Mouse (Mus musculus) large intestine, adult 2 months (tissue): ENCODE measurements around the gene Jak2. TPM values are rescaled to one million over a fixed set of nuclear protein-coding genes. Genes with fewer than 3 reads are reported as not detected.

Source experiments
- DNase-seq: peaks from one replicate; pipeline ENCODE4 v3.0.0-alpha.2; 2012; ENCODE audit warnings: low read depth, low spot score
- WGBS: fragments of 180-500 bp; shearing (Covaris S2); methylation state at CpG from one replicate; pipeline ENCODE4 v1.1.7; 2018; 5-methylcytosine and 5-hydroxymethylcytosine counted together
- polyA plus RNA-seq: library from polyadenylated mRNA; depleted of rRNA; stranded (reverse); fragments of >200 nt; gene quantifications from 2 replicates; pipeline ENCODE4 v1.2.3, GENCODE M21; 2012; rRNA removed

Gene Jak2
- polyA plus RNA-seq, 1 experiment: 8.5 TPM

- DNase-seq: no peak
- WGBS: 5% methylated on average over 20 of the region's 20 CpGs
These were observed 103.6 kb downstream of the Jak2 start for GRCm38 (mm10) chr19:29354895-29355877.

DNA sequence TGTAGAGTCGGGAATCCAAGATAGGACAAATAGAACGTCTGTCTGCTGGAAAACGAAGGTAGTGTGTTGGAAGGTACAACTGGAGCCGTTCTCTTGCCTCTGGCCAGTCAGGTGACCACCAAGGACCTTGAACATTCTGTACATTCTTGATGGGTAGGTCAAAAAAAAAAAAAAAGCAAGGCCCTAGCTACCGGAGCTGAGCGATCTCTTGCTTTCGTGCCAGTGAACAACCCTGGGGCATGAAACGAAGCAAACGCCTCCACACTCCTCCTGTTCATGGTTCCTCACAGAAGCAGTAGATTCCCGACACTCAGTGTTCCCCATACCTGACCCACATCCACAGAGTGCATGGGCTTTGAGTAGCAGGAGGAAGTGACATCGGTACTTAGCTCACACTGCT lies 104.7 kb downstream of the Jak2 start:
- WGBS: 90% methylated on average over 11 of the region's 11 CpGs
- no peak for DNase-seq

DNA sequence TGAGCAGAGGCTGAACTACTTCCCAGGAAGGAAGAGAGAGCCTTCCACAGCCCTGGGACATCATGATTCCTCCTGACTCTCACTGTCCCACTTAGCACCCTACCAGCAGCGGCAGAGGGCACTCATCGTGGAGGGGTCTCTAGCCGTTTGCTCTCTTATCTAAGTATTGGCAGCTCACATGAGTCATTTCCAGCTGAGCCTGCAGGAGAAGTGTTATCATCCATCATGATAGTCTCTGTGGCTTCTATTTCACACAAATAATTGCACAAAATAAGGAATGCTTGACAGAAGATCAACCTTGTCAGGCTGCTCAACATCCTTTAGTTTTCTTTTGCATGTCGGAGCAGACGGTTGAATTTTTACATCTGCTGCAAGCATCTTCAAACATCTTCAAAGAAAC lies 108.6 kb downstream of the Jak2 start:
- 50% methylated on average over 5 of the region's 5 CpGs for WGBS
- no peak for DNase-seq

GRCm38 (mm10) chr19:29361468-29362130 lies 110.0 kb downstream of the Jak2 start:
- peak; percentile 89 for DNase-seq
- WGBS: 1% methylated on average over 33 of the region's 33 CpGs

DNA sequence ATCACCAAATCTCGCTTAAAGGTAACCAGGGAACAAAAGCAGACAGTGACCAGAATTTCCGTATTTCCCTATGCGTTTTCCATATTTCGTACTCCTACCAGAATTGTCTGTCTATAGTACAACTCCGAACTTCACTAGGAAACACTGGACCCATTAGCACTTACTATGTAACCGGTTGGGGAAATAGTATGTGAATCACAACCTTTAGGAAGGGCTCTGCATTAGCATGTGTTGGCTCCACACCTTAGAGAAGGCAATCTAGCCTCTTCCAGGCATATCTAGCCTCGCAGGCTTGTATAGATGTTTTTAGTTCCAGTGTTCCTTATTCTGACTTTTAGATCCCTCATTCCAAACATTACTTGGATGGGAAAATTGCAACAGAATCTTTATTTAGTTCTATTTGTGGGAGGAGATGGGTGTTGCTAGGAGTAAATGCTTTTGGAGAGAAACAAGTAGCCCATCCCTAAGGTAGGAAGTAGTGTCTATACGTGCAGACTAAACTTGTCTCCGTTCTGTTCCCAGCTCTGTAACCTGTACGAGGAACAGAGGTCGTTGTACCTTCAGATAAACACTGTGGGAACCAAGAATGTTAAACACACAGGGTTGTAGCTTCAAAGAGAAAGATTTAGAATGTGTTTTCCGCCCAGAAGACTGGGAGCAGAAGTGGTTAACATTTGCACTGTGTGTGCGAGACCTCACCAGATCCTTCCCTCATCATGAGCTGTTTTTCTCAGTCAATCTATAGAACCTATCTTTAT lies 110.7 kb downstream of the Jak2 start:
- DNase-seq: no peak
- 27% methylated on average over 13 of the region's 13 CpGs for WGBS

Other genes with a start within 250 kb of the Jak2 start
- gene Ak3, start 203.9 kb upstream of the Jak2 start, polyA plus RNA-seq: 65.6 and 102 TPM in 2 replicates
- 16.4 and 17.5 TPM in 2 replicates for gene Rcl1, start 150.5 kb upstream of the Jak2 start, polyA plus RNA-seq
- gene Insl6, start 73.5 kb downstream of the Jak2 start, polyA plus RNA-seq: 17.1 and 26.8 TPM in 2 replicates
- gene Rln1, start 82.8 kb downstream of the Jak2 start, polyA plus RNA-seq: not detected in 2 replicates
- 32.2 and 51.7 TPM in 2 replicates for gene Plgrkt, start 115.6 kb downstream of the Jak2 start, polyA plus RNA-seq
- 4.6 and 7.1 TPM in 2 replicates for gene Cd274, start 115.6 kb downstream of the Jak2 start, polyA plus RNA-seq
- 0.45 and 1.3 TPM in 2 replicates for gene Pdcd1lg2, start 159.1 kb downstream of the Jak2 start, polyA plus RNA-seq